Mouse (Mus musculus): Measurements from ENCODE around the gene Rbm45.

The Rbm45 gene

DNA sequence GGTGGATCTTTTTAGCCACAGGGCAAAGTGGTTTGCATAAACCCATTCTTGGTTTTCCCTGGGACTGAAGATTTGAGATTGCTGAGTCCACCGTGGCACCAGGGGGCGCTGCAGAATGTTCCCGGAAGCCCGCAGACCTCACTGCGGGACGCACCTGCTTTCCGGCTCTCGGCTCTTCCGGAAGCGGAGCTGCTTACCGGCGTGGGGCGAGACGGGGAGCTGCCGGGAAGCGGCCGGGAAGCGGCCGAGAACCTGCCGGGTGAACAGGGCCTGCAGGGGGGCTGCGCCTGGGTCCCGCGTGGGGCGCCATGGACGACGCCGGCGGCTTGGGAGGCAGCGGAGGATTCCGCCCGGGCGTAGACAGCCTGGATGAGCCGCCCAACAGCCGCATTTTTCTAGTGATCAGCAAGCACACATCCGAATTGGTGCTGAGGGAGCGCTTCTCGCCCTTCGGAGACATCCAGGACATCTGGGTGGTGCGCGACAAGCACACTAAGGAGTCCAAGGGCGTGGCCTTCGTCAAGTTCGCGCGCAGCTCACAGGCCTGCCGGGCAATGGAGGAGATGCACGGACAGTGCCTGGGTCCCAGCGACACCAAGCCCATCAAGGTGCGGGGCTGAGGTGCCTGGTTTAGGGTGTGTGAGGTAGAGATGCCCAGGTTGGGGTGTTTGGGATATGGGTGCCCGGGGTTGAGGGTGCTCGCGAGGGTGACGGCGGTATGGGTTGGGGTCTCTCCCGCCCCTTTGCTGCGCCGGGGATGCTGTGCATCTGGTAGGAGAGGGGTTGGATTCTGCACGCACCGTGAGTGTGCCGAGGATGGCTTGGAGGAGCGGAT lies at the start of gene Rbm45:
TSS of gene Rbm45 (plus strand) at position 164 of the 835 bp plus-strand sequence.
- peak; percentile 95 for DNase-seq (ENCODE audit: low read depth, low spot score)

DNA sequence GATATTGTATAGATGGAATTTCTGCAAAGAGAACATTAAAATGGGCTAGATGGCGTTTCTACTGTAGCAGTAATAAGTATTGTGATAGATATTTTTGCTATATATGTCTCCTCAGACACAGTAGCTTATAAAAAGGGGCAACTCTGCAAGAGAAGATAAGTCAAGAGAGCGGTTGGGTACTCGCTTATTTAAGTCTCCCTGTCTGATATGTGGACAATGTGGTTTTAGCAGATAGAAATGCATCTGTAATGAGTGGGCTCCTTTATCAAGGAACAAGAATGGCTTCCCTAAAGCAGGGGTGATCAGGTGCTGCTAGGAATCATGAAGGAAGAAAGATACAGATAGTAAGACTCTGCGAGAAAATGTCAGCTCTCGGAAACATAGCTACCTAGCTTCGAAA lies 49.4 kb upstream of the Rbm45 start:
- no peak for DNase-seq (ENCODE audit: low read depth, low spot score)

DNA sequence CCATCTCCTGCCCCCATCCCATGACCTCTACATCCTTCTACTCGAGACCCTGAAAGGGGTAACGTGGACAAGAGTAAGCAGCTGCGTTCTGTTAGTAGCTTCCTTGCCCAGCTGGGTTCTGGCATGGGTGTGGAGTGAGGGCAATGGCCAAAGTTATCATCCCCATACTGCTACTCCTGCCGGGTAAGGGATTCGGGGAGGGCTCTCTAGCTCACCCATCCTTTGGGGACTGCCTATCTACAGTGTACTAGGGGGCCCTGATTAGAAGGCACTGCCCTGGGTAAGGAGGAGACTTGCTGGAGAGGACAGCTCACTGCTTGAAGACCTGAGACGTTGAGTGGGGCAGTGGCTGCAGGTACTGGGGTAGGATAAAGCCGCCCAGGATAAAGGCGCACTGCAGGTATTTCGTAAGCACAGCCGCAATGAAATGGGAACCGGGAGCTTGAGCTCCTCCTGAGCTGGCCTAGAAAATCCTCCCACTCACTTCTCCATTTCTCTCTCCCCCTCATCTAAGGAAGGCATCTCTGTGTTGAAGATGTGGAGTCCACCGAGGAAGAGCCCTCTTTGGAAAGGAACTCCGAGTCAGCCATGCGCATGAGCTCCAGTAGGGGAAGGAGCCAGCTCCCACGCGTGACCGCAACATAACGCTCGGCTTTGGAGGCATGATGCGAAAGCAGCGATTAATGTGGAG lies 46.5 kb upstream of the Rbm45 start:
- DNase-seq (ENCODE audit: low read depth, low spot score): no peak

DNA sequence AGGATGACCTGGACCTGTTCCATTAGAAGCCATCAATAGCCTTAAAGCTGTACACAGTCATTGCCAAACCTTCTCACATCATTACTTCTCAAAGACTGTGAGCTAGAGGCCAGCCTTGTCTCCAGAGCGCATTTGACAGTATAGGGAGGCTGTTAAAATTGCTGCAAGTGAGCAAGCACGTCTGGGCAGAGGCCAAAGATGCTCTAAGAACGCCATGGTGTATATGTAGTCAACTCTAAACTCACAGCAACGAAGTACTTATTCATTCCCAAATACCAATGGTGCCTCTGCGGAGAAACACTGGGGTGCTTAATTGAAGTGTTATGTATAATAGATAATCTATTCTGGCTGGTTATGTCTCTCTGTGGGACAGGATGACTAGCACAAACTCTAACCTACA lies 45.3 kb upstream of the Rbm45 start:
- no peak for DNase-seq (ENCODE audit: low read depth, low spot score)

DNA sequence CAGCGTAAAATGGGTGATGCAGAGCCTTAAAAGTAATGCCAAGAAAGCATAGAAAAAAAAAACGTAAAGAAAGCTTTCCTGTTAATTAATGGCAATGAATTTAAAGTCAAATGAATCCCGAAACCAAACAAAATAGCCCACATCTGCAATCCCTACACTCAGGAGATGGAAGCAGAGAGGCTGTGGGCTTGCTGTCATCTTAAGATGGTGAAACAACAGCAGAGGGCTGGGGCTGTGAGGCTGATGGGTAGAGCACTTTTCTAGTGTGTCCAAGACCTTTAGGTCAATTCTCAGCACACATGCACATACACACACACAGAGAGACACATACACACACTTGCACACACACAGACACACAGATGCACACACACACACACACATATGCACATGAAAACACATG lies 43.6 kb upstream of the Rbm45 start:
- no peak for DNase-seq (ENCODE audit: low read depth, low spot score)

DNA sequence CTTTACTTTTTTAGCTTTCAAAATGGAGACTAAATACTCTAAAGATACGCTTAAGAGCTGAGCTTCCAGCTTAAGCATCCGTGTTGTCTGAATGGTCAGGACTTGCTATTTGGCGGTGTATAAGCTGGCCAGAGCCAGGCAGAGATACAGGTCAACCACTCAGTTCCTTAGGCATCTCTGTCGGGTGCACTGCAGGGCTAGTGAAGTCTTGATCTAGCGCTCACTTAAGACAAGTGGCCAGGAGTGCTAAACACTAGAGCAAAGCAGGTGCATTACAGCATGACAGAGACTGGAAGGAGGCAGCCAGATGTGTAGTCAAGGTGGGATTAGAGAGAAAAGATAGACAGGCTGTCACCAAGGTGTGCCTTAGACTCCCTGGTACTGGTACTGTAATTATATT lies 39.7 kb upstream of the Rbm45 start:
- DNase-seq (ENCODE audit: low read depth, low spot score): no peak

DNA sequence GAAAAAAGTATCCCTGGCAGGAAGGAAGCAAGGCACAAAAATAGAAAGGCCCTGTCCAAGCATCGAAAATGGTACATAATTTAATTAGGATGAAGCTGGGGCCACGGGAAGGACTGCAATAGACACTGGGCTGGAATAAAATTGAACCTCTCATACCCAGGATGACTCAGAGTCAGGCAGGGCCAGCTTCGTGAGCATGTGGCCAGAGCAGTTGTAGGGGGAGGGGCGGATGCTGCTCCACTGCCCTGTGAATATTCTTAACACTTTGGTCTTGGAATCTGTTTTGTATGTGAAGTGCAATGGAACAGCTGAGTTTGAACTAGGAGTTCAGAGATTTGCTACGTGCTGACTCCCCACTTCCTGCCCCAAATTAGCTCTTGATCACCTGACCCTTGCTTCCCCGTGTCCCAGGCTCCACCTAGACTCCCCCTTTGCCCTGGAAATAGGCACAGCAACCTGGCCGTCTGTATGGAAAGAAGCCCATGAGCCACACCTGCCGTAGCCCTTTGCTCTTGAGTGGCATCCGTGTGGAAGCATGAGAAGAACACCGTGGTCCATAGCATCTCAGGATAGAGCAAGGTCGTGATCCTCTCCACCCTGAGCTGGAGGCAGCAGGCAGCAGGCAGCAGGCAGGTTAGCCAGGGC lies 37.5 kb upstream of the Rbm45 start:
- no peak for DNase-seq (ENCODE audit: low read depth, low spot score)

DNA sequence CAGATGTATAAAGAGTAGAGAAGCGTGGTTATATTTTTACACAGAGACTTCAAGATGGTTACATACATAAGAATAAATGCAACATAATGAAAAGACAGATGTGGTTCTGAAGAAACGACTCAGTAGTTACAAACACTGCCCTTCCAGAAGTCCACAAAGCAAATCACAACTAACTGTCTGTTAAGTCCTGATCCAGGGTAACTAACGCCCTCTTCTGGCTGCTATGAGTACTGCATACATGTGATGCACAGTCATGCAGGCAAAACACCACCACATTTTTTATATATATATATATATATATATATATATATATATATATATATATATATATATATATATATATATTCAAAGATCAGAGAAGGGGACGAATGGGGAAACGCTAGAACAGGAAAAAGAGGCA lies 35.2 kb upstream of the Rbm45 start:
- DNase-seq (ENCODE audit: low read depth, low spot score): peak; percentile 40

DNA sequence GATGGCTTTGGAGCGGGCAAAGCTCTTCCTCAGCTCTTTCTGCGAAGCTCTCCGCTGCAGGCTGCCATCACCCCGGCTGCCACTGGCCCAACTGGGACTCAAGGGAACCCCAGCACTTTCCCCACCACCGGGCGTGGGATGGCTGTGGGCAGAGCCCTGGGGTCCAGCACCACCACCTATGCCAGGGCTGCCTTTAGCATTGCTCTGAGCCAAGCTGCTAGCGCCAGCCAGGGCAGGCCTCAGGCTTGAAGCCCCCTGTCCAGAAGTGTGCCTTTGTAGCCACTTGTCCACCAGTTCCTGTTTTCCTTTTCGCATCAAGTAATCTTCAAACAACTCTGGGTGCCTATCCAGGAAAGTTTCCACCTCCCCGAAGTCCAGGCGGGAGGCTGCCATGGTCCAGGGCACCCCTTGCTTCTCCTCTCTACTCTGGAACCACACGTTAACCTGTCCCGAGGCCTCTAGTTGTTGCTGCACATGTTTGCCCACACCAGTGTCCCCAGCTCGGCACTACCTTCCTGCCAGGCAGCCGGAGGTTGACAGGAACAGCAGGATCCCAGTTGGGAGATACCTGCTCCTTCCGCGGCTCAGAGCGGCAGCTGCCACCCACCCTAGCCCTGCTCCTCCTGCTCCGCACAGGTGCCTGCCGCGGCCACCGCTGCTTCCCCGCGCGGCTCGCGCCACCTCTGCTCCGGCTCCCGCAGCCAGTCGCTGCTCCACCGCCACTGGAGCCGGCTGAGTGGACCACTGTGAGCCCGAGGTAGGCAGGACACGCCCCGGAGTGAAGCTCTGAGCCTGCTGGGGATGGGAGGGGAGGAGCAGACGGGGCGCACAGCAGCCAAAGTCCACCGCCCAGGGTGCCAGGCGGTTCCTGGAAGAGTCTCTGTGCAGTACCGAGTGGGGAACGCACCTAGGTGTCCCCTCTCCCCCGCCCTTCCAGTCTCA lies 31.3 kb upstream of the Rbm45 start, which contains the start of gene Pde11a:
TSS of gene Pde11a (minus strand) at position 560 of the 942 bp plus-strand sequence.
- DNase-seq (ENCODE audit: low read depth, low spot score): peak; percentile 59

DNA sequence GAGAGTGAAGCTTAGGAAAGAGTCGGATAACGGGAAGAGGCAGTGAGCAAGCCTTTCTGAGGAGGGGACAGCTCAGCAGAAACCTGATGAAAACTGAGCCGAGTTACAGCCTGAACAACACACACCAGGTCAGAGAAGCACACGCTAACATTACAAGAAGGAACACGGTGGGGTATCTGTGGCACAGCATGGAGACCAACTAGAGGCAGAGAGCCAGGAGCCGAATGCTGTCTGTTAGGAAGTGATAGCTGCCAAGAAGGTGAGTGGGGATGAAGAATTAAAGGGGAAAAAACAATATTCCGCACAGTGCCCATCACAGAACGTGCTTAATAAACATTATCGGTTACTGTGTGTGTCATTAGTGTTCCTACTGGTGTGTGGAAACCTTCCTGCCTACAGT lies 27.6 kb upstream of the Rbm45 start:
- no peak for DNase-seq (ENCODE audit: low read depth, low spot score)

DNA sequence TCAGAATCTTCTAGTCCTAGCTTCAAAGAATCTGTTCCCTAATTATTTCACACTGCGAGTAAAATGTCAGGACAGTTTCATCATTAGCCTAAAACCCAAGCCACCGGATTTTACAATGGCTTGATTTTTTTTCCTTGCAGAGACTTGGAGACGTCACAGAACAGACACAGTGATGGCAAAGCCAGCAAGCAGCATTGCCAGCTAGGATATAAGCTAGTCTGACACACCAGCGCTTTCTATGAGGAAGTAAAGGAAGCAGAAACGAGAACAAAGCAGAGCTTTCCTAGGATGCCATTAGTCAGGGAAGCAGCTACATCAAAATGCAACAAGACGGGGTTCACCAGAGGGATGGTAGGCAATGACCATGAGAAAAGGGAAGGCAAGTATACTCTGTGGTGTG lies 21.9 kb upstream of the Rbm45 start:
- DNase-seq (ENCODE audit: low read depth, low spot score): no peak

DNA sequence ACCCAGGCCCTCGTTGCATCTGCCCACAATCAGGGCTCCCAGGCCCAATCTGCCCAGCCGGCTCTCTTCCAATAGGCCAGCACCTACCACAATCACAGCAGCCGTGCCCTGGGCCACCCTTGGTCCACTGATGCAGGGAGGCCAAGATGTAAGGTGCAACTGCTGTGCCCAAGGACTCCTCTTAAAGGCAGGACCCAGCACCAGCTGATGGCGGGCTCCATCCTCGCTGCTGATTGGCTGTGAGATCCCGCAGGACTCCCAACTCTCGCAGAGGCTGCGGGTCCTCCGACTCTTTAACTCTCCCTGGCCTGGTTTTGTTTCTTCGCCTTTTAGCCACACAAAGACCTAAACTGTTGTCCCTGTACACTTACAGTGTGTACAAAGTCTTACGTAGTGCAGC lies 9.6 kb upstream of the Rbm45 start, which contains the start of gene Cyct:
TSS of gene Cyct (minus strand) at position 225 of the 400 bp plus-strand sequence.
- peak; percentile 59 for DNase-seq (ENCODE audit: low read depth, low spot score)

DNA sequence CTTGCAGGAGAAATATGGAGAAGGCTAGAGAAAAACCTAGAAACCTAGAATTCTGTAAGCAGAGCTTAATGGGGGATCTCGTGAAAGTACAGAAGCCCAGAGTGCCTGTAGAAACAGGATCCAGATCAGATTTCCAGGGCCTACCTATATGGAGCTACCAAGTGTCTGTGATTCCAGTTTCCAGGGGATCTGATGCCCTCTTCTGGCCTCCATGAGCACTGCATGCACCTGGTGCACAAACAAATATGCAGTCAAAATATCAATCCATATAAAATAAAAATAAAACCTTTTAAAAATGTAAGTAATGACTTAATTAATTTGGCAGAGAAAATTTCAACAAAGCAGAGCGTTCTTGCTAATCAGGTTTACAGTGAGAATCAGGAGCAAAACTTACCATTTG lies 7.7 kb upstream of the Rbm45 start:
- peak; percentile 64 for DNase-seq (ENCODE audit: low read depth, low spot score)

DNA sequence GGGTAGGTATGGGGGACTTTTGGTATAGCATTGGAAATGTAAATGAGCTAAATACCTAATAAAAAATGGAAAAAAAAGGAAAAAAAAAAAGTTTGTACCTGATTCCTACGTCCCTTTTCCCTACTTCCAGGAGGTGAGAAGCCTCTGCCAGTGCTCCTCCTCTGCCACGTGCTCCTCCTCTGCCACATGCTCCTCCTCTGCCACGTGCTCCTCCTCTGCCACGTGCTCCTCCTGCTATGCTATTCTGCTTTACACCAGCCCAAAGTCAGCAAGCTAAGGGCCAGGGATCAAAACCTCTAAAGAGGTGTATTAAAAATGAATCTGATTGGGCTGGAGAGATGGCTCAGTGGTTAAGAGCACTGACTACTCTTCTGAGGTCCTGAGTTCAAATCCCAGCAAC lies 4.0 kb upstream of the Rbm45 start:
- DNase-seq (ENCODE audit: low read depth, low spot score): peak; percentile 28

DNA sequence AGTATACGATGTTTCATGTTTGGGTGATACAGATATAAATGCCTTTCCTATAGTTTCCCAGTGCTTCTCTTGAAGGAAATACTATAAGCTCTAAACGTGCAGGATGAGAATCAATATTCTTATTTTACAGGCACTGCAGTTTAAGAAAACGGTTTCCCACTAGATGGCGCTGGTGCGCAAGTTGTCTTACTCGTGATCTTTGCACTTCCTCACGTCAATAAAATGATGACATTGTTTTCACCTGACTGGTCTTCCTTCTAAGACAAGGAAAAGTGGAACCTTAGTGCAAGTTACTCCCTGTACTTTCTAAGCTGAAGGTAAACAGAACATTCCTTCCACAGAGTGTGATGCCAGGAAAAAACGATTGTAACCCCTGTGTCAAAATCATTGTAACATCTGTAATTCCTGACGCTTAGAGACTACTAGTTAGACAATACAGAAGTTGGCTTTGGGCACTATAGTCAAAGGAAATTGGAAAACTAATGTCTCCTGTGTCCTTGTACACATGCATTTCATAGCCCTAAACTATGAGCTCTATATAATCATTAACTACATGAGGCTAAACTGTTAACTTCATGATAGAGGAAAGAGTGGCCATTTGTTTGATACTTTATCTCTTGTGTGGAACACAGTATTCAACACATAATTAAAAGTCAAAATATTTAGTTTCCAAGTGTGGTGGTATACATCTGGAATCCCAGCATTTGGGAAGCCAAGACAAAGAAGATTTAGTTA lies 2.4 kb upstream of the Rbm45 start:
- peak; percentile 83 for DNase-seq (ENCODE audit: low read depth, low spot score)

DNA sequence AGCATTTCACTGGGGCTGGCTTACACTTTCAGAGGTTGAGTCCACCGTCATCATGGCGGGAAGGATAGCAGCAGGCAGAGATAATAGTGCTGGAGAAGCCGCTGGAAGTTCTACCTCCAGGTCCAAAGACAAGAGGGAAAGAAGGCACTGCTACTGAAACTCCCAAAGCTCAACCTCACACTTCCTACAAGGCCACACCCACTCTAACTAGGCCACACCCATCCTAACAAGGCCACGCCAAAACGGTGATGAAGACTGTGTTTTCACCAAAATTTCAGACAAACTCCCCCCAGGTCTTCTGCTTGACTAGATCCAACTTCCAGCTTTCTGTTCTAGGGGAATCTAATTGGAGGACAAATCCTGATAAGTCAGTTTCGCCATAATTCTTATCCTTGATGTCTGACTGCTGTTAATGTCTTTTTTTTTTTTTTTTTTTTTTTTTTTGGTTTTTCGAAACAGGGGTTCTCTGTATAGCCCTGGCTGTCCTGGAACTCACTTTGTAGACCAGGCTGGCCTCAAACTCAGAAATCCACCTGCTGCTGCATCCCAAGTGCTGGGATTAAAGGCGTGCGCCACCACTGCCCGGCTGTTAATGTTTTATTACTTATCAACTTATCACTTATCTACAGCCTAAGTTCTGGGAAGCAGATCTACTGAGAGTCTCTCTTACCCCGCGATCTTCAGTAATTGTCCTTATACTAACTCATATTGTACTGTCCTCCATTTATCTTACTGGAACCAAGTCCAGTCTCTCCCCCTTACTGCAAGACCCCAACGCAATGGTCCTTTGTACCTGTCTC lies 723 bp upstream of the Rbm45 start:
- no peak for DNase-seq (ENCODE audit: low read depth, low spot score)

DNA sequence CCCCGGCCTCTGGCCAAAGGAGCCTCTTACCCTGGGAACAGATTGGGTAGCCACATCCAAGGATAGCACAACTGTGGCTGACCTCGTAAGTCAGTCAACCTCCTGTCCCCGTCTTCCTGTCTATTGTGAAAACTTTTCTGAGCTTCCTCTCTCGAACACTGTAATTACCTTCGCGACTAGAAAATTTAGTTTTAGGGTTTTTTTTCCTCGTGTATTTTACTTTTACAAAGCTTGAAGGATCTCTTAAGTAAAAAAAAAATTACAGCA lies 805 bp downstream of the Rbm45 start:
- DNase-seq (ENCODE audit: low read depth, low spot score): no peak

DNA sequence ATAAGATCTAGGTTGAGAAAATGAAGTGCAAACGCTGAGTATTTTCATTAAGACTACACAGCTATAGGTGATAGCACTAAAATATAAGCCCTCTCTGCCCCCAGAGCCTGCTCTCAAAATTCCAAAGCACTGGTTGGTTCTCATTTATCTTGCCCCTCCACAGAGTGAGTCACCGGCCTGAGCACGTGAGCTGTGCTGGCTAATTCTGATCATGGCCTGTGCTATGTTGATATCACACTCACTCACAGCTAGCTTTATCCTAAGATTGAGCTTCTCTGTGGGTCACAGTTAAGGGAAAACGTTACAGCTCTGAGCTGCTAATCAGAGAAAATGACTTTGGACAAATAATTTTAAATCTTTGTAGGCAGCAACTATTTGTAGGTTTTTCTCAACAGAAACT lies 2.5 kb downstream of the Rbm45 start:
- DNase-seq (ENCODE audit: low read depth, low spot score): no peak

DNA sequence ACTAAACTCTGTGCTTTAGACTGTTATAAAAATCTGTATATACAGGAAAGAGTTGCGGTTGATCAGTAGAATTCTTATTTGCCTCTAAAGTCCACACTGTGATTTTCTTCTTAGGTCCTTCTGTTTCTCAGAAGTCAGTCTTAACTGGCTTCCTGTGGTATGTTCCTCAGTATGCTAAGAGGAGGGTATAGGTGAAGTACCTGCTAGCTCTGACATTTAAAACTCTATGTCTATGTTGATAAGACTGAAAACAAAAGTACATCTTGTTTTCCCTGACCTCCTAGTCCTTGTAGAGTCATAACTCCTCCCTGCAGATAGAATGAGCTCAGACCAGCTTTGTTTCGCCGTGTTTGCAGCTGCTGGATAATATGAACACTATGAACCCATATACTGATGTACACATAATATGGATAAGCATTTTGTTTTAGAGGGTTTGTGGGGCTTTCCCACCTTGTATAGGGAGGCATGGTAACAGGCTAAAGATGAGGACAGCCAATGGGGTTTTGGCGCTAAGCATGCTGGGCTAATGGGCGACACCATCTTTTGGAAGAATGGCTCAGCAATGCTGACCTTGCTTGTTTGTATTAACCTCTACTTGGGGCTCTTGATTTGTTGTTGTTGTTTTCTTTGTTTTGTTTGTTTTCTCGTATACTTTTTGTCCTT lies 4.9 kb downstream of the Rbm45 start:
- DNase-seq (ENCODE audit: low read depth, low spot score): no peak

DNA sequence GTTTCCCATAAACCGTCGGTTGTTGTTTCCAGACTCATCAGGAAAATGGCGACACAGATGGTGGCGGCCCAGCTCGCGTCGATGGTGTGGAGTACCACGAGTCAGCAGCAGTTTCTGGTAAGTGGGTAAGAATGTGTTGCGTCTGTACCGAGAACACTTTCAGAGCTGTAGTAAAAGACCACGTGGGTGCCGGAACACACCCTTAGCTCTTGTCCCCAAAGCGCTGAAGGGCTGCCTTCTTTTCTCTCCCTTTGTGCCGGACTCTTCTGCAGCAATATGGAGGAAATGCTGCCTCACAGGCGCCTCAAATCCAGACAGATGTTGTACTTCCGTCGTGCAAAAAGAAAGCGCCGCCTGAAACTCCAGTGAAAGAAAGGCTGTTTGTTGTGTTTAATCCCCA lies 8.9 kb downstream of the Rbm45 start:
- peak; percentile 23 for DNase-seq (ENCODE audit: low read depth, low spot score)

Data from ES-CJ7 (cell line).